Mouse (Mus musculus) hindbrain, embryonic 14.5 days (tissue): Measurements from ENCODE around the gene Sesn2. TPM values are rescaled to one million over a fixed set of nuclear protein-coding genes. Genes with fewer than 3 reads are reported as not detected.
A peak's percentile ranks its signal among the peaks of the same experiment; 100 is the strongest.

ENCODE experiments used
- ATAC-seq: fragments of 200-750 bp; cut with Nextera tagmentation; 2 replicates; pipeline ENCODE4 v1.8.0; 2017; ENCODE audit warnings: moderate number of reproducible peaks, mild to moderate bottlenecking, moderate TSS enrichment, moderate library complexity; ENCODE audit not compliant: low FRiP score
- DNase-seq: peaks from one replicate; pipeline ENCODE4 v3.0.0-alpha.2; 2015; ENCODE audit warnings: low spot score
- H3K27ac ChIP-seq: fragments of 300-500 bp; sonication (generic); 2 replicates; pipeline ENCODE4 v1.5.1; 2014; ENCODE audit warnings: mild to moderate bottlenecking, moderate library complexity
- H3K27me3 ChIP-seq: fragments of 300-500 bp; sonication (generic); 2 replicates; pipeline ENCODE4 v1.6.1; 2014; ENCODE audit warnings: mild to moderate bottlenecking, low read length, mixed read lengths; ENCODE audit not compliant: control insufficient read depth, insufficient read depth
- H3K36me3 ChIP-seq: fragments of 300-500 bp; sonication (generic); replicated peaks from 2 replicates; pipeline ENCODE4 v1.6.1; 2014; ENCODE audit not compliant: control insufficient read depth, insufficient read depth
- H3K4me1 ChIP-seq: fragments of 300-500 bp; sonication (generic); replicated peaks from 2 replicates; pipeline ENCODE4 v1.6.1; 2014; ENCODE audit warnings: antibody characterized with exemption, low read length, mixed read lengths; ENCODE audit not compliant: control insufficient read depth, insufficient read depth
- H3K4me2 ChIP-seq: fragments of 300-500 bp; sonication (generic); replicated peaks from 2 replicates; pipeline ENCODE4 v1.6.1; 2014; ENCODE audit warnings: mild to moderate bottlenecking, moderate library complexity
- H3K4me3 ChIP-seq: fragments of 300-500 bp; sonication (generic); replicated peaks from 2 replicates; pipeline ENCODE4 v1.5.1; 2014; ENCODE audit warnings: mild to moderate bottlenecking, low read length
- H3K9ac ChIP-seq: fragments of 300-500 bp; sonication (generic); 2 replicates; pipeline ENCODE4 v1.6.1; 2014
- H3K9me3 ChIP-seq: fragments of 300-500 bp; sonication (generic); 2 replicates; pipeline ENCODE4 v1.6.1; 2016; ENCODE audit warnings: low read length; ENCODE audit not compliant: control insufficient read depth
- WGBS: fragments of 180-500 bp; shearing (Covaris S2); extraction: QIAGEN DNeasy Blood & Tissue Kit; methylation state at CpG from one replicate; pipeline ENCODE4 v1.1.7; 2014; 5-methylcytosine and 5-hydroxymethylcytosine counted together
- polyA plus RNA-seq: library from polyadenylated mRNA; unstranded; fragments of >200 nt; fragmentation: Nextera tagmentation; extraction: Ambion mirVana; gene quantifications from 2 replicates; pipeline ENCODE4 v1.2.1, GENCODE M21; 2014

Sesn2 gene
- polyA plus RNA-seq, 1 experiment from 2014 or later, result 7.1 TPM

DNA sequence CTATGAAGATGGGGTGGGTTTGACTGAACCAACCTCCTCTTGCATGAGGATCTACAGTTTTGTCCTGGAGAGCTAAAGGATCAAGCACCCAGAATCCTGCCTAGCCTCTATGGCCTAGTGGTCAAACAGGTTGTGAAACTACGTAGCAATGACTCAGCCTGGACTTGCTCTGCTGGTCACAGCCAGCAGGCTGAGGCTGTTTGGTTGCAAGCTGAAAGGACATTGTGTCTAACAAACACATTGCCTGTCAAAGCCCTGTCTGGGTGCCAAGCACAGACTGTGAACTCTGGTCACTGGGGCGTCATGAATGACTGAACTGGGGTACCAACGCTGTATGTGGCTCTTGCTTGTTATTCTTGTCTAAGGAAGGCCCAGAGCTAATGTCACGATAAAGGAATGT is 35.7 kb downstream of the Sesn2 start:
- no peak overlapping the region for H3K4me2 ChIP-seq
- no peak for DNase-seq
- 80% methylated on average over 4 of the region's 4 CpGs for WGBS

DNA sequence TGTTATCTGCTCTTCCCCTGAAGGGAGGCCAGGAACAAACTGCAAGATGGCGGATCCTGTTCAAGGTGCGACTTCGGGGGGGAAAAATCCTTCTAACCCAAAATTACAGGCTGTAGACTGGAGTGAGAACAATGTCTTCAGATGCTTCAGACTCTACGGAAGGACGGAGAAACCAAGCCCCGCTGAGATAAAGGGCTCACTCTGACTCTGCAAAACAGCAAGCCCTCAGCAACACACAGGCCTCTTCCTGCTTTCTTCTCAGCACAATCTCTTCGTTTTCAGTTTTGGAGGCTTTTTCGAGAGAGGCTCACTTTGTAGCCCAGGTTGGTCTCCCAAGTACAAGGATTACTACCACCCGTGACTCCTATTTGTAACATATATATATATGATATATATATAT is 36.9 kb downstream of the Sesn2 start:
- no peaks in the 10 kb centered on the region for H3K9me3 ChIP-seq
- no peaks in the 10 kb centered on the region for H3K36me3 ChIP-seq
- H3K4me1 ChIP-seq, result no peaks in the 10 kb centered on the region
- no peak overlapping the region for H3K4me3 ChIP-seq
- ATAC-seq (no peak), DNase-seq (no peak)
- H3K4me2 ChIP-seq, result no peak overlapping the region
- H3K9ac ChIP-seq, result no peak overlapping the region
- WGBS, result 91% methylated on average over 9 of the region's 9 CpGs
- H3K27ac ChIP-seq, result no peak overlapping the region
- no peaks in the 10 kb centered on the region for H3K27me3 ChIP-seq

More for the DNA sequence above, 35.7 kb downstream of the Sesn2 start:
- H3K4me3 ChIP-seq, result no peak overlapping the region
- H3K9me3 ChIP-seq, result no peaks in the 10 kb centered on the region
- no peaks in the 10 kb centered on the region for H3K36me3 ChIP-seq
- no peaks in the 10 kb centered on the region for H3K4me1 ChIP-seq
- no peak overlapping the region for H3K27ac ChIP-seq
- H3K9ac ChIP-seq, result no peak overlapping the region
- no peaks in the 10 kb centered on the region for H3K27me3 ChIP-seq
- ATAC-seq, result no peak

DNA sequence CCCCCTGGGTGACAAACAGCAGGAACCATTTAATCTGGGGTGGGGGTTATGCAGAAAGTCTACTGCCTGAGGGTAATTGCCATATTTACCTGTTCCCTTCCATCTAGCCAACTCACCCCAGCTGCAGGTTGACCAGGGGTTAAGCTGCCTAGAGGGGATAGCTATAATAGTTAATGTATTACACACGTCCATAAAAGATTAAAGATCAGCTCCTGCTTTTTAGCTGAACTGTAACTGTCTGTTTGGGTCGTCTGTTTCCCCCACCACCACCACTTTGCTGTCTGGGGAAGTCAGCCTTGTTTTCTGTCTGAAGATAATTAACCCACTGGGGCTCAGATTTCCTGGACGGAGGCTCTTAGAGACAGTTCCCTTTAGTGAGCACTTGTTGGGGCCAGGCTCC is 40.4 kb downstream of the Sesn2 start:
- Histone ChIP-seq H3K4me3 (no peak overlapping the region), H3K36me3 (no peaks in the 10 kb centered on the region), H3K4me2 (no peak overlapping the region), H3K9me3 (no peaks in the 10 kb centered on the region), H3K27me3 (no peaks in the 10 kb centered on the region), H3K4me1 (no peaks in the 10 kb centered on the region), H3K9ac (no peak overlapping the region), H3K27ac (no peak overlapping the region)
- 35% methylated on average over 3 of the region's 3 CpGs for WGBS
- no peak for DNase-seq
- ATAC-seq, result no peak

DNA sequence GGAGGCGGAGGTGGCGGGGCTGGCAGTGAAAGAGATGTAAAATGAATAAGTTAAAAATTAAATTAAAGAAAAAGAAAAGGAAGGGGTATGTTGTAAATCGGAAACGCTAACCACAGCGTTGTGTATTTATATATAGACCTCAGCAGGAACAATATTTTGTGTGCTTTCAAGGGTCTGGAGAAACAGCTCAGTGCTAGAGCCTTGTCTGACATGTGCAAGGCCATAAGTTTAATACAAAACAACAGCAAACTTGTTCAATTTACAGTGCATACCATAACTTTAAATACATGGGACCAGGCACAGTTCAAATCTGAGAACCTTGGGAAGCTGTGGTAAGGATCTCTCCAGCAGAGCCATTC is 46.1 kb downstream of the Sesn2 start:
- Histone ChIP-seq H3K27ac (no peak overlapping the region), H3K9ac (peak overlapping the region; percentile 76), H3K36me3 (peaks cover 19% of the 10 kb centered on the region), H3K27me3 (no peaks in the 10 kb centered on the region), H3K9me3 (no peaks in the 10 kb centered on the region), H3K4me2 (peak overlapping the region; percentile 72), H3K4me3 (peak overlapping the region; percentile 72), H3K4me1 (peaks cover 12% of the 10 kb centered on the region)
- no peak for ATAC-seq
- WGBS, result under 1% methylated on average over 5 of the region's 5 CpGs
- no peak for DNase-seq

DNA sequence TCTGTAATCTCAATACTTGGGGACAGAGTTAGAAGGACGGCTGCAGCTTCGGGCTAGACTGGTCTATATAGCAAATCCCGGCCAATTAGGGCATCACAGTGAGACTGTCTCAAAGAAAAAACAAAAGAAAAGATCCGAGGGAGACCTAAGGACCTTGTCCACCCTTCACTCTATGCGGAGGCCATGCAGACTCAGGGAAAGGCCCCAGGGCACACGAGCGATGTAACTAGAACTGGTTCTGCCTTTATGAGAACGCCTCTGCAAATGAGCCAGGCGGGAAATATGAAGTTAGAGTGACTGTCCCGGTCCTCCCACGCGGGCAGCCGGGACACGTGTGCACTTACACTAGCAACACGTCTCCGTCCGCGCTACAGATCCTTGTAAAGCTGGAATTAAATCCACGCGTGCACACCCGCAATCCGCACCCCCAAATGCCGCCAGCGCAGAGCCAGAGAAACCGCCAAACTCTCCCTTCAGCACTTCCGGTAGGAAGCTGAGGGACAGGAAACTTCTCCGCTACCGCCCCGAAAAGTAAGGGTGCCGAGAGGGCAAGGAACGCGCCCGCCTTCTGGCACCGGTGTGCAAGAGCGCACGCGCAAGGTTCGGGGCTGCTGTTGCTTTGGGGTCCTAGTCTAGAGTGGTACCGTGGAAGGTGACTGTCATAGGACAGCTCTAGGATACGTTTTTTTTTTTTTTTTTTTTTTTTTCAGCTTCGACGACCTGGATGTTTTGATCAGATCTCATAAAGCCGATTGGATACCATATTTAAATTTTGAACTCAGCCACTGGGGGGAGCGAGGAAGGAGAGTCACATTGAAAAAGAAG is 46.7 kb downstream of the Sesn2 start, which contains the start of gene Med18:
Med18 (minus strand) TSS at position 492 of the 825 bp plus-strand sequence.
- DNase-seq (peak; percentile 96), ATAC-seq (peak; percentile 95)
- Histone ChIP-seq H3K9me3 (no peaks in the 10 kb centered on the region), H3K27ac (0 out of 2 replicates have a peak within 1 kb of the TSS, but pooled peaks have one; percentile 56), H3K4me1 (peaks cover 12% of the 10 kb centered on the region), H3K36me3 (peaks cover 25% of the 10 kb centered on the region), H3K4me2 (peak within 1 kb of the TSS; percentile 72), H3K9ac (peak within 1 kb of the TSS; percentile 76), H3K4me3 (peak within 1 kb of the TSS; percentile 72), H3K27me3 (no peaks in the 10 kb centered on the region)
- under 1% methylated on average over 44 of the region's 44 CpGs for WGBS

DNA sequence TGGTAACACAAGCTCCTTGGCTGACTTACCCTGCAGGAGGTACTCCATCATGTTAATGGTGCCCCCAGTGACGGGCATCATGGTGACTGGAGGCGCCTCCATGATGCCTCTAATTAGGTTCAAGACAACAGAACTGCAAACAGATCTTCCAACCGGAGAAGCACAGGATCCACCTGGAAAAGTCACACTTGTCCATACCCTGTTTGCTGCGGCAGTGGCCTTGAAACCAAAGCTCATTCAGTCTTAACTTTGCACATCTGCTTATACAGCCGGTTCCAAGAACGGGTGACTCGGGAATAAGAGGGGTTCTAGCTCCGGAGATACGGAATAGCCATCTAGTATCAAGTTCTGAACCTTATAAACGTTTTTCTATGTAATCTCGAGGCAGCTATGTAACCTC is 47.5 kb downstream of the Sesn2 start:
- ATAC-seq (no peak), DNase-seq (no peak)
- Histone ChIP-seq H3K27ac (no peak overlapping the region), H3K4me1 (peaks cover 12% of the 10 kb centered on the region), H3K4me3 (peak overlapping the region; percentile 72), H3K9me3 (no peaks in the 10 kb centered on the region), H3K4me2 (peak overlapping the region; percentile 72), H3K27me3 (no peaks in the 10 kb centered on the region), H3K9ac (peak overlapping the region; percentile 76), H3K36me3 (peaks cover 33% of the 10 kb centered on the region)
- 13% methylated on average over 11 of the region's 11 CpGs for WGBS

DNA sequence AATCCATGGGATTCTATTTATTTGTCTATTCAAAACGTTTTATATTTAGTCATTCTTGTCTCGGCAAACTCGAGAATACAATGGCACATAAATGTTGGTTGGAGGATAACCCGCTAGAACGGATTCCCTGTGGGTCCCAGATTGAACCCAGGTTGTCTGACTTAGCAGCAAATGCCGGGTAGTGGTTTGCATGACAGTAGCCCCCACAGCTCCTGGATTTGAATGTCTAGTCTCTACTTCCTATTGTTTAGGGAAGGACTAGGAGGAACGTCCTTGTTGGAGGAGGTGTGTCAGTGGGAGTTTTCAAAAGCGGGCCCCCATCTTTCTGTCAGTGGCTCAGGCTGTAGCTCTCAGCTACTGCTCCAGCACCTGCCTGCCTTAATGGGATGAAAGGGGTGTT is 50.1 kb downstream of the Sesn2 start:
- peaks cover 12% of the 10 kb centered on the region for H3K4me1 ChIP-seq
- no peak for DNase-seq
- H3K27me3 ChIP-seq, result no peaks in the 10 kb centered on the region
- H3K9ac ChIP-seq, result no peak overlapping the region
- peaks cover 43% of the 10 kb centered on the region for H3K36me3 ChIP-seq
- no peak overlapping the region for H3K4me2 ChIP-seq
- ATAC-seq, result no peak
- H3K27ac ChIP-seq, result no peak overlapping the region
- whole genome bisulfite sequencing, result 91% methylated on average over 8 of the region's 8 CpGs
- no peaks in the 10 kb centered on the region for H3K9me3 ChIP-seq
- no peak overlapping the region for H3K4me3 ChIP-seq

DNA sequence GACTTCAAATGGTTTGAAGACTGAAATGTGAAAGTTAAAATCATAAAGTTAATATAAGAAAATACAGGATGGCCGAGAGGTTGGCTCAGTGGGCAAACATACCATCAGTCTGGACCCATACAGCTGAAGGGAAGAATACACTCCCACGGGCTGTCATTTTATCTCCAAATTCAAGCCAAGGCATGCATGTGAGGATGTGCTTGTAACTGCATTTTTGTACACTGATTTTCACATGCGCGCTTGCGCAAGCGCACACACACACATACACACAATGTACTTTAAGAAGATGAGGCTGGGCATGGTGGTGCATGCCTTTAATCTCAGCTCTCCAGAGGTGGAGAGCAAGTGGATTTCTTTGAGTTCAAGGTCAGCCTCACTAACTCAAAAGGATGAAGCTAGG is 54.7 kb downstream of the Sesn2 start:
- Histone ChIP-seq H3K9ac (no peak overlapping the region), H3K4me1 (no peaks in the 10 kb centered on the region), H3K36me3 (peaks cover 38% of the 10 kb centered on the region), H3K27me3 (no peaks in the 10 kb centered on the region), H3K9me3 (no peaks in the 10 kb centered on the region), H3K27ac (no peak overlapping the region), H3K4me3 (no peak overlapping the region), H3K4me2 (no peak overlapping the region)
- DNase-seq, result no peak
- no peak for ATAC-seq
- 96% methylated on average over 6 of the region's 6 CpGs for WGBS

DNA sequence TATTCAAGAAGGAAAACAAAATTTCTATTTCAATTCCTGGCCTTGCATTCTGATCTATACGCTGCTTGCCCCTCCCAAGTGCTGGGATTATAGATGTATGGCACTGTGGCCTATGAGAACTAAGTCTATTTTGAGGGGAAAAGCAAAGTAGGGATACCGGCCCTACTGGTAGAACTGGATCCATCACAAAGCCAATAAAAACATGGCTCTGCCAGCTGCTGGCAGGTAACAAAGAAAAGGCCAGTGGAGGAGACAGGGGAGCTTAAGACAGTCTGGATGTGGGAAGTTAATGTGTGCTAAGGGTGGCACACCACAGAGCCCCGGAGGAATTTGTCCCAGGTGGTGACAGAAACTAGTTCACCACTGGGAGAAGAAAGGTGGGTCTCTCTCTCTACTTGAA is 55.2 kb downstream of the Sesn2 start:
- Histone ChIP-seq H3K27me3 (no peaks in the 10 kb centered on the region), H3K36me3 (peaks cover 33% of the 10 kb centered on the region), H3K9me3 (no peaks in the 10 kb centered on the region), H3K27ac (no peak overlapping the region), H3K4me1 (no peaks in the 10 kb centered on the region), H3K4me3 (no peak overlapping the region), H3K4me2 (no peak overlapping the region), H3K9ac (no peak overlapping the region)
- DNase-seq (no peak), ATAC-seq (no peak)
- WGBS, result 82% methylated on average over 3 of the region's 3 CpGs
